Mouse (Mus musculus) cerebellum, adult 9-11 months (tissue): ENCODE results near the gene Gm10300.

Experiments used
- DNase-seq: peaks from one replicate; pipeline ENCODE4 v3.0.0; 2022

The Gm10300 gene

GRCm38 (mm10) chr4:132085114-132085513 lies 10.6 kb downstream of the Gm10300 start:
- DNase-seq, result no peak

GRCm38 (mm10) chr4:132088921-132089320 lies 14.4 kb downstream of the Gm10300 start:
- DNase-seq, result peak; percentile 54

GRCm38 (mm10) chr4:132093136-132093535 lies 18.6 kb downstream of the Gm10300 start:
- no peak for DNase-seq

- DNase-seq, result no peak
Measured at GRCm38 (mm10) chr4:132093928-132094327, 19.4 kb downstream of the Gm10300 start.

DNA sequence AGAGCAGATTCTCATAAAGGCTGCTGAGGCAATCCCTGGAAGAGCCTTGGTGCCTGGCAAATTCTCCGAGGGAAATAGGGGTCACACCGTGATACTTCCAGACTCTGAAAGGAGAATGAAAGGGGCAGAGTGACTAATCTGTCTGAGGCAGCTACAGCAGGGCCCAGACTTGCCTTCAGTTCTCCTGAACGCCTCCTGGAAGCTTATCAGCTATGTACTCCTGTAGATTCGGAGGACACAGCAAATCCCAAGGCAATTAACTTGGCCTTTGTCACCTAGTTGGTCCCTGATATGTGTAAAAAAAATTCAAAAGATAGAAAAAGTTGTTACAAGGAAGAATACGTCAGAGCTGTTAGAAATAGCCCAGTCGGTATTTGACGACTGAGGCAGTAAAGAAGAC lies 20.5 kb downstream of the Gm10300 start:
- no peak for DNase-seq

DNA sequence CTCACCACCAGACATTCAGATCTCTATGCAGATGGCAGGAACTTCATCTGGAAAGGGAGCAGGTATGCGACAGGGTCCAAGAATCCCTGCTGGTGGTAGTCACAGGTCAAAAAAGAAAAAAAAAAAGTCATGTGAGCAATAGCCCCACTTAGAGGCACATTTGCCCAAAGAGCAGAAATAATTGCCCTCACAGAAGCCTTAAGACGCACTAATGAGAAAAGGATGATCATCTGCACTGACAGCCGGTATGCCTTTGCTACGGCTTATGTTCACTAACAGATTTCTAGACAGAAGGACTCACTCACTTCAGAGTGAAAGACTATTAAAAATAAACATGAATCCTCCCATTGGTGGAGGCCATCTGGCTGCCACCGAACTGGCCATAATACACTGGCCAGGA lies 25.1 kb downstream of the Gm10300 start:
- no peak for DNase-seq

- no peak for DNase-seq
Measured at GRCm38 (mm10) chr4:132101152-132101551, 26.7 kb downstream of the Gm10300 start.

GRCm38 (mm10) chr4:132108221-132108620 lies 33.7 kb downstream of the Gm10300 start:
- no peak for DNase-seq

DNA sequence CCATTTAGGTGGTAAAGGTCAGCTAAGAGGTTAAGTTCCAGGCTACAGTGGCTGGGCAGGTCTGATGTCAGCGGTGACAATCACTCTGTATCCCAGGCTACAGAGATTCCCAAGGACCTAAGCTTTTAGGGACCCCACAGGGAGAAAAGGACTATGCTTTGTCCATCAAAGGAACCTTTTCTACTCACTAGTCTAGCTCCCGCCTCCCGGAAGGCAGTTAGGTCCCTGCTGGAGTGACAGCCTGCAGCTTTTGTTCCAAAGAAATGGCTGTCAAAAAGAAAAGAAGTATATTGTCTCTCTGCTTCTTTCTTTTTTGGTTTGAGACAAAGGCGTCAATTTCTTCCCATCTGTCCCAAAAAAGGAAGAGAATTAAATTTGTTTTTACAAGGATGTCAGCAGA lies 36.7 kb downstream of the Gm10300 start:
- DNase-seq, result no peak

DNA sequence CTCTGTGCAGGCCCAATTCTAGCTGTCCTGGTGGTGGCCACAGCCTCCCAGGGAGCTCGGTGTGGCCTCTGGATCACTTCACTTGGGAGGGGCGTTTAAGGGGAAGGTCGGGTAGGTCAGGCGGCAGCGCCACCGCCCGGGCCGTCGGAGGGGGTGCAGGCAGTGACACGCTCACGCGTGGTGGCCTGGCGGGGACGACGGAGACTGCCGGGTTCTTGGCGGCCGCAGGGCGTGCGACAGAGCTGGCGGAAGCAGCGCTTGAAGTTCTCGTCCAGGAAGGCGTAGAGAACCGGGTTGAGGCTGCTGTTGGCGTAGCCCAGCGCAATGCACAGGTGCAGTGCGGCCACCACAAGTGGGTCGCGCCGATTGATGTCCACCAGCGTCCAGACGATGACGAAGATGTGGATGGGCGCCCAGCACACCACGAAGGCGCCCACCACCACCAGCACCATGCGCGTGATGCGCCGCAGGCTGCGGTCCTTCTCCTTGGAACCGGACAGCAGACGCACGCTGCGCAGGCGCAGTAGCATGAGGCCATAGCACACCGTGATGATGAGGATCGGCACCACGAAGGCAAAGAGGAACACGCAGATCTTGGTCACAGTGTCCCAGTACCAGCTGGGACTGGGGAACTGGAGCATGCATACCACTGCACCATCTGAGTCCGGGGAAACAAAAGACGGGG lies 39.1 kb downstream of the Gm10300 start:
- no peak for DNase-seq

DNA sequence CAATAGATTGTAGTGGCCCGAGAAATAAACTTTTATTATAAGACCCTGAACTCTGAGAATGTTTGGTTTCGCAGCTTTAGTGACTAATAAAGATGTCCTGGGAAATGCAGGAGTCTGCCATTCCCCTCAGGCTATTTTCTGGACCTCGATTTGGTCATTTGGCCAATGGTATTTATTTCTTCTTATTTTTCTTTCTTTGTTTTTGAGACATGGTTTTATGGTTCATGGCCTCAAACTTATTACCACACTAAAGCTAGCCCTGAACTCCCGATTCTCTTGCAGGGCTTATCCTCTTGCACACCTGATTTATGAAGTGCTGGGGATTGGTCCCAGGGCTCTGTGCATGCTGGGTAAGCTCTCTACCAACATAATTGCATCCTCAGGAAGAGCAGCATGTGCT lies 41.8 kb downstream of the Gm10300 start:
- no peak for DNase-seq

GRCm38 (mm10) chr4:132119566-132119965 lies 45.1 kb downstream of the Gm10300 start:
- no peak for DNase-seq

DNA sequence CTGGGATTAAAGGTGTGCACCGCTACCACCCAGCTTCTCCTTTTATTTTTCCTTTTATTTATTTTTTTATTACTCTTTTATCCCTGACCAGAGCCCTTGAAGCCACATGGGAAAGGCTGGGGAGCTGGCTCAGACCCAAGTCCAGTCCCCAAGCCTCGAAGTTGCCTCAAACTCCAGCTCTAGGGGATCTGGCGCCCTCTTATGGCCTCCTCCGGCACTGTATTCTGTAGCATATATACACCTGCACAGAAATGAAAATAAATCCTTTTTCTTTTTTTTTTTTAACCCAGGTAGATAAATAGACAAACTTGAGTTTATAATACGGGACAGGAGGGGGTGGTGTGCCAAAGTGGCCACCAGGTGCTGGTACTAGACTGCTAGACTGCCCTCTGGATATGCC lies 47.2 kb downstream of the Gm10300 start:
- no peak for DNase-seq

DNA sequence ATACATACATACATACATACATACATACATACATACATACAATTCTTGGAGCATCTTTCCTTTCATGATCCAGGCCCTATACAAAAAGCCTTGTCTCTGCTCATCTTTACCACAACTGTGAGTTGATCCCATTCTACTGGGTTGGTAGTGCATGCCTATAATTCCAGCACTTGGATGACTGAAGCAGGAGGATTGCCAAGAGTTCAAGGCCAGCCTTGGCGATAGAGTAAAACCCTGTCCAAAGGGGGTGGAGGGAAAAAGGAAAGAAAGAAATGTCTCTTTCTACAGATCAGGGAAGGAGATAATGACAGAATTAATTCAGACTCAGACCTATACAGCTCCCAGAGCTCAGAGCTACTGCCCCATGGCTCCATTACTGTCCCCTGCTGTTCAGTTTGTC lies 48.7 kb downstream of the Gm10300 start:
- DNase-seq, result no peak
